Mouse (Mus musculus) fat pad, adult 2 months (tissue): Measurements from ENCODE around the gene Klf6.

Experiments
- DNase-seq: peaks from one replicate; pipeline ENCODE4 v3.0.0-alpha.2; 2011; ENCODE audit warnings: low read depth, low spot score; ENCODE audit errors: extremely low read depth

The Klf6 gene

GRCm38 (mm10) chr13:5897176-5897959, 36.1 kb downstream of the Klf6 start:
- no peak for DNase-seq

- DNase-seq, result no peak
These were observed 37.7 kb downstream of the Klf6 start for GRCm38 (mm10) chr13:5899021-5899420.

- no peak for DNase-seq
These were observed 38.4 kb downstream of the Klf6 start for GRCm38 (mm10) chr13:5899641-5900040.

GRCm38 (mm10) chr13:5913201-5913600, 51.9 kb downstream of the Klf6 start:
- no peak for DNase-seq

- DNase-seq, result no peak
These were observed 56.1 kb downstream of the Klf6 start for GRCm38 (mm10) chr13:5917360-5917759.

GRCm38 (mm10) chr13:5919966-5920365, 58.7 kb downstream of the Klf6 start:
- DNase-seq, result no peak
